Mouse (Mus musculus) liver, embryonic 14.5 days (tissue): ENCODE data around the gene Anapc11. TPM values are rescaled to one million over a fixed set of nuclear protein-coding genes. Genes with fewer than 3 reads are reported as not detected.
A peak's percentile ranks its signal among the peaks of the same experiment; 100 is the strongest.

Experiments used
- ATAC-seq: fragments of 200-750 bp; cut with Nextera tagmentation; 2 replicates; pipeline ENCODE4 v1.8.0; 2017; ENCODE audit warnings: moderate number of reproducible peaks, mild to moderate bottlenecking, moderate library complexity; ENCODE audit not compliant: insufficient read depth
- DNase-seq, 3 experiments: peaks; one replicate each; pipeline ENCODE4 v3.0.0-alpha.2; 2012 to 2013; ENCODE audit warnings: low read depth in 3 of 3, low spot score in 3 of 3
- H3K27ac ChIP-seq: fragments of 300-500 bp; sonication (generic); 2 replicates; pipeline ENCODE4 v1.5.1; 2014; ENCODE audit warnings: moderate library complexity, mild to moderate bottlenecking, control low read depth, inconsistent platforms
- H3K27me3 ChIP-seq: fragments of 300-500 bp; sonication (generic); 2 replicates; pipeline ENCODE4 v1.6.1; 2014; ENCODE audit warnings: mild to moderate bottlenecking, low read length, moderate library complexity; ENCODE audit not compliant: control insufficient read depth, insufficient read depth
- H3K36me3 ChIP-seq: fragments of 300-500 bp; sonication (generic); replicated peaks from 2 replicates; pipeline ENCODE4 v1.6.1; 2014; ENCODE audit warnings: low read depth; ENCODE audit not compliant: control insufficient read depth, insufficient read depth
- H3K4me1 ChIP-seq, 2 experiments: fragments of 200-500 bp in 1 of 2; fragments of 300-500 bp in 1 of 2; sonication (generic) in 1 of 2; replicated peaks; 2 replicates each; pipeline ENCODE4 v1.6.1; 2012 to 2014; ENCODE audit warnings: antibody characterized with exemption in 1 of 2, inconsistent platforms in 1 of 2, low read length in 1 of 2; ENCODE audit not compliant: control insufficient read depth in 2 of 2, insufficient read depth in 2 of 2
- H3K4me2 ChIP-seq: fragments of 300-500 bp; sonication (generic); 2 replicates; pipeline ENCODE4 v1.6.1; 2014; ENCODE audit warnings: low read depth, mild to moderate bottlenecking, control low read depth, moderate library complexity
- H3K4me3 ChIP-seq, 2 experiments: fragments of 200-500 bp in 1 of 2; fragments of 300-500 bp in 1 of 2; sonication (generic) in 1 of 2; 2 replicates each; pipeline ENCODE4 v1.5.1; 2012 to 2014; ENCODE audit warnings: low read depth in 2 of 2, low read length in 2 of 2, mild to moderate bottlenecking in 2 of 2, control low read depth in 1 of 2, inconsistent platforms in 1 of 2, moderate library complexity in 1 of 2; ENCODE audit not compliant: insufficient read depth in 1 of 2
- H3K9ac ChIP-seq: fragments of 300-500 bp; sonication (generic); replicated peaks from 2 replicates; pipeline ENCODE4 v1.6.1; 2014; ENCODE audit warnings: mild to moderate bottlenecking, control low read depth, moderate library complexity
- H3K9me3 ChIP-seq: fragments of 300-500 bp; sonication (generic); 2 replicates; pipeline ENCODE4 v1.6.1; 2016; ENCODE audit warnings: low read length, mixed read lengths; ENCODE audit not compliant: control insufficient read depth
- CTCF ChIP-seq: IDR thresholded peaks from 2 replicates; pipeline ENCODE4 v1.5.1; 2016; ENCODE audit warnings: antibody characterized with exemption, low read depth, control low read depth
- EP300 ChIP-seq: IDR thresholded peaks from 2 replicates; pipeline ENCODE4 v1.6.1; 2016; ENCODE audit warnings: antibody characterized with exemption, low read depth
- WGBS: fragments of 180-500 bp; shearing (Covaris S2); extraction: QIAGEN DNeasy Blood & Tissue Kit; methylation state at CpG from one replicate; pipeline ENCODE4 v1.1.7; 2014; ENCODE audit not compliant: insufficient replicate concordance; 5-methylcytosine and 5-hydroxymethylcytosine counted together
- microRNA-seq: library from miRNA; unstranded; fragments of <30 nt; microRNA quantifications from one replicate; pipeline ENCODE4, GENCODE M21; 2016
- polyA plus RNA-seq, 2 experiments: library from polyadenylated mRNA; depleted of rRNA in 1 of 2; stranded (reverse) in 1 of 2; unstranded in 1 of 2; fragments of >200 nt; fragmentation: Nextera tagmentation in 1 of 2; extraction: Ambion mirVana in 1 of 2; gene quantifications; 2 replicates each; pipeline versions ENCODE4 v1.2.1 to v1.2.3; 2012 to 2014

Gene Anapc11
- polyA plus RNA-seq, 2 experiments = 60.4 to 93.5 TPM

DNA sequence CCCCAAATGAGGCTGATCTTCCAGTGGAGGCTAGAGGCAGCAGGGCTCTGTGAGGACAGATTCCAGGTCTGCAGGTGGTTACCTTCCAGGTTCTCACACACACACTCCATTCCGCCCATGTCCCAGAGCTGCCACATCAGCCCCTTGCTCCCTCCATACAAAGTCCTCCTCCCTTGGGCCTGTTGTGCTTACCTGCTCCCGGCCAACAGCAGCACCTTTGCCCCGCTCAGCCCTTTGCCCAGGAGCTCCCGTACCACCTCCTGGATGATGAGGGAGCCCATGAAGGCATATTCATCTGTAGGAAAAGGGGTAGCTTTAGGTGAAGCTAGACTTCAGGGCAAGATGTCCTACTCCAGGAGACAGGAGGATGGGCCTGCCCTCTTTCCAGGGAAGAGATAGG is 59.1 kb downstream of the Anapc11 start:
- Histone ChIP-seq H3K36me3 (no peaks in the 10 kb centered on the region), H3K9ac (no peak overlapping the region), H3K9me3 (no peaks in the 10 kb centered on the region), H3K27ac (no peak overlapping the region), H3K4me1 (no peaks in the 10 kb centered on the region), H3K27me3 (peaks cover 52% of the 10 kb centered on the region), H3K4me2 (no peak overlapping the region), H3K4me3 (no peak overlapping the region)
- DNase-seq (no peak), ATAC-seq (no peak)
- TF ChIP-seq EP300 (no peak), CTCF (no peak)
- WGBS = 69% methylated on average over 4 of the region's 4 CpGs

Small RNA genes lying within 50 kb of the gene (microRNA-seq; reads per million reads assigned to microRNA genes)
- 7.6 reads per million, percentile 15 among the genes with 10 or more reads in this experiment for gene Mir6936

Other genes with a start within 250 kb of the Anapc11 start
Only the 30 nearest of the 35 such genes appear.
- gene Nploc4, start 160.7 kb upstream of the Anapc11 start, polyA plus RNA-seq (2012; rRNA removed) = 17.9 and 21.1 TPM in 2 replicates
- 21.2 and 22.2 TPM in 2 replicates for gene Nploc4, start 160.7 kb upstream of the Anapc11 start, polyA plus RNA-seq (2014; fragmentation: Nextera tagmentation; extraction: Ambion mirVana)
- gene Tspan10, start 155.8 kb upstream of the Anapc11 start, polyA plus RNA-seq (2012; rRNA removed) = not detected in 2 replicates
- gene Tspan10, start 155.8 kb upstream of the Anapc11 start, polyA plus RNA-seq (2014; fragmentation: Nextera tagmentation; extraction: Ambion mirVana) = not detected in 2 replicates
- gene Pde6g, start 144.9 kb upstream of the Anapc11 start, polyA plus RNA-seq (2012; rRNA removed) = 0.19 and 0.25 TPM in 2 replicates
- gene Pde6g, start 144.9 kb upstream of the Anapc11 start, polyA plus RNA-seq (2014; fragmentation: Nextera tagmentation; extraction: Ambion mirVana) = 0.15 and 0.23 TPM in 2 replicates
- 5.3 and 5.8 TPM in 2 replicates for gene Oxld1, start 140.4 kb upstream of the Anapc11 start, polyA plus RNA-seq (2012; rRNA removed)
- 8.0 and 8.4 TPM in 2 replicates for gene Oxld1, start 140.4 kb upstream of the Anapc11 start, polyA plus RNA-seq (2014; fragmentation: Nextera tagmentation; extraction: Ambion mirVana)
- 13.7 and 15.9 TPM in 2 replicates for gene Ccdc137, start 140.3 kb upstream of the Anapc11 start, polyA plus RNA-seq (2012; rRNA removed)
- gene Ccdc137, start 140.3 kb upstream of the Anapc11 start, polyA plus RNA-seq (2014; fragmentation: Nextera tagmentation; extraction: Ambion mirVana) = 11.0 and 11.1 TPM in 2 replicates
- gene Arl16, start 130.8 kb upstream of the Anapc11 start, polyA plus RNA-seq (2012; rRNA removed) = 9.9 and 11.2 TPM in 2 replicates
- gene Arl16, start 130.8 kb upstream of the Anapc11 start, polyA plus RNA-seq (2014; fragmentation: Nextera tagmentation; extraction: Ambion mirVana) = 11.3 and 13.0 TPM in 2 replicates
- 64.2 and 78.4 TPM in 2 replicates for gene Mrpl12, start 113.8 kb upstream of the Anapc11 start, polyA plus RNA-seq (2012; rRNA removed)
- 127 and 130 TPM in 2 replicates for gene Mrpl12, start 113.8 kb upstream of the Anapc11 start, polyA plus RNA-seq (2014; fragmentation: Nextera tagmentation; extraction: Ambion mirVana)
- 31.5 and 37.4 TPM in 2 replicates for gene Slc25a10, start 106.6 kb upstream of the Anapc11 start, polyA plus RNA-seq (2012; rRNA removed)
- gene Slc25a10, start 106.6 kb upstream of the Anapc11 start, polyA plus RNA-seq (2014; fragmentation: Nextera tagmentation; extraction: Ambion mirVana) = 35.1 and 38.2 TPM in 2 replicates
- 19.8 and 22.8 TPM in 2 replicates for gene Gcgr, start 67.7 kb upstream of the Anapc11 start, polyA plus RNA-seq (2012; rRNA removed)
- 11.6 and 13.4 TPM in 2 replicates for gene Gcgr, start 67.7 kb upstream of the Anapc11 start, polyA plus RNA-seq (2014; fragmentation: Nextera tagmentation; extraction: Ambion mirVana)
- 30.0 and 36.2 TPM in 2 replicates for gene Mcrip1, start 48.7 kb upstream of the Anapc11 start, polyA plus RNA-seq (2012; rRNA removed)
- 41.3 and 43.6 TPM in 2 replicates for gene Mcrip1, start 48.7 kb upstream of the Anapc11 start, polyA plus RNA-seq (2014; fragmentation: Nextera tagmentation; extraction: Ambion mirVana)
- gene Ppp1r27, start 47.3 kb upstream of the Anapc11 start, polyA plus RNA-seq (2012; rRNA removed) = not detected in 2 replicates
- not detected in 2 replicates for gene Ppp1r27, start 47.3 kb upstream of the Anapc11 start, polyA plus RNA-seq (2014; fragmentation: Nextera tagmentation; extraction: Ambion mirVana)
- gene P4hb, start 25.2 kb upstream of the Anapc11 start, polyA plus RNA-seq (2012; rRNA removed) = 144 and 214 TPM in 2 replicates
- gene P4hb, start 25.2 kb upstream of the Anapc11 start, polyA plus RNA-seq (2014; fragmentation: Nextera tagmentation; extraction: Ambion mirVana) = 497 and 525 TPM in 2 replicates
- gene Arhgdia, start 16.8 kb upstream of the Anapc11 start, polyA plus RNA-seq (2012; rRNA removed) = 172 and 176 TPM in 2 replicates
- 191 and 204 TPM in 2 replicates for gene Arhgdia, start 16.8 kb upstream of the Anapc11 start, polyA plus RNA-seq (2014; fragmentation: Nextera tagmentation; extraction: Ambion mirVana)
- gene Alyref, start 56 bp upstream of the Anapc11 start, polyA plus RNA-seq (2012; rRNA removed) = 46.3 and 110 TPM in 2 replicates
- 347 and 349 TPM in 2 replicates for gene Alyref, start 56 bp upstream of the Anapc11 start, polyA plus RNA-seq (2014; fragmentation: Nextera tagmentation; extraction: Ambion mirVana)
- gene Npb, start 10.1 kb downstream of the Anapc11 start, polyA plus RNA-seq (2012; rRNA removed) = 5.5 and 12.3 TPM in 2 replicates
- gene Npb, start 10.1 kb downstream of the Anapc11 start, polyA plus RNA-seq (2014; fragmentation: Nextera tagmentation; extraction: Ambion mirVana) = 11.9 and 14.2 TPM in 2 replicates
- 127 and 135 TPM in 2 replicates for gene Pcyt2, start 19.5 kb downstream of the Anapc11 start, polyA plus RNA-seq (2012; rRNA removed)
- 86.2 and 99.6 TPM in 2 replicates for gene Pcyt2, start 19.5 kb downstream of the Anapc11 start, polyA plus RNA-seq (2014; fragmentation: Nextera tagmentation; extraction: Ambion mirVana)
- 27.6 and 30.8 TPM in 2 replicates for gene Sirt7, start 26.8 kb downstream of the Anapc11 start, polyA plus RNA-seq (2012; rRNA removed)
- 22.0 and 26.3 TPM in 2 replicates for gene Sirt7, start 26.8 kb downstream of the Anapc11 start, polyA plus RNA-seq (2014; fragmentation: Nextera tagmentation; extraction: Ambion mirVana)
- gene Mafg, start 35.2 kb downstream of the Anapc11 start, polyA plus RNA-seq (2012; rRNA removed) = 29.5 and 30.9 TPM in 2 replicates
- 20.9 and 25.9 TPM in 2 replicates for gene Mafg, start 35.2 kb downstream of the Anapc11 start, polyA plus RNA-seq (2014; fragmentation: Nextera tagmentation; extraction: Ambion mirVana)
- gene Pycr1, start 45.3 kb downstream of the Anapc11 start, polyA plus RNA-seq (2012; rRNA removed) = 4.0 and 4.3 TPM in 2 replicates
- 4.8 and 5.1 TPM in 2 replicates for gene Pycr1, start 45.3 kb downstream of the Anapc11 start, polyA plus RNA-seq (2014; fragmentation: Nextera tagmentation; extraction: Ambion mirVana)
- gene Myadml2, start 49.7 kb downstream of the Anapc11 start, polyA plus RNA-seq (2012; rRNA removed) = 0.07 and 0.13 TPM in 2 replicates
- gene Myadml2, start 49.7 kb downstream of the Anapc11 start, polyA plus RNA-seq (2014; fragmentation: Nextera tagmentation; extraction: Ambion mirVana) = 0.67 and 1.0 TPM in 2 replicates
- 0.18 and 0.30 TPM in 2 replicates for gene Notum, start 62.8 kb downstream of the Anapc11 start, polyA plus RNA-seq (2012; rRNA removed)
- gene Notum, start 62.8 kb downstream of the Anapc11 start, polyA plus RNA-seq (2014; fragmentation: Nextera tagmentation; extraction: Ambion mirVana) = 0.18 TPM in 1 of 2 replicates, not detected in the other
- gene Aspscr1, start 74.6 kb downstream of the Anapc11 start, polyA plus RNA-seq (2012; rRNA removed) = 16.9 and 20.4 TPM in 2 replicates
- 34.6 and 37.5 TPM in 2 replicates for gene Aspscr1, start 74.6 kb downstream of the Anapc11 start, polyA plus RNA-seq (2014; fragmentation: Nextera tagmentation; extraction: Ambion mirVana)
- gene Cenpx, start 115.3 kb downstream of the Anapc11 start, polyA plus RNA-seq (2012; rRNA removed) = 64.2 and 78.3 TPM in 2 replicates
- 119 and 128 TPM in 2 replicates for gene Cenpx, start 115.3 kb downstream of the Anapc11 start, polyA plus RNA-seq (2014; fragmentation: Nextera tagmentation; extraction: Ambion mirVana)
- gene Lrrc45, start 115.5 kb downstream of the Anapc11 start, polyA plus RNA-seq (2012; rRNA removed) = 6.6 and 9.3 TPM in 2 replicates
- gene Lrrc45, start 115.5 kb downstream of the Anapc11 start, polyA plus RNA-seq (2014; fragmentation: Nextera tagmentation; extraction: Ambion mirVana) = 6.2 and 8.3 TPM in 2 replicates
- 1.3 and 1.7 TPM in 2 replicates for gene Rac3, start 123.0 kb downstream of the Anapc11 start, polyA plus RNA-seq (2012; rRNA removed)
- 0.13 TPM in 1 of 2 replicates, not detected in the other for gene Rac3, start 123.0 kb downstream of the Anapc11 start, polyA plus RNA-seq (2014; fragmentation: Nextera tagmentation; extraction: Ambion mirVana)
- 10.4 and 11.3 TPM in 2 replicates for gene Dcxr, start 128.9 kb downstream of the Anapc11 start, polyA plus RNA-seq (2012; rRNA removed)
- 15.1 and 17.0 TPM in 2 replicates for gene Dcxr, start 128.9 kb downstream of the Anapc11 start, polyA plus RNA-seq (2014; fragmentation: Nextera tagmentation; extraction: Ambion mirVana)
- 0.20 TPM in 1 of 2 replicates, not detected in the other for gene Cbr2, start 133.7 kb downstream of the Anapc11 start, polyA plus RNA-seq (2012; rRNA removed)
- not detected in 2 replicates for gene Cbr2, start 133.7 kb downstream of the Anapc11 start, polyA plus RNA-seq (2014; fragmentation: Nextera tagmentation; extraction: Ambion mirVana)
- 1.3 and 2.0 TPM in 2 replicates for gene Hmga1b, start 164.4 kb downstream of the Anapc11 start, polyA plus RNA-seq (2012; rRNA removed)
- gene Hmga1b, start 164.4 kb downstream of the Anapc11 start, polyA plus RNA-seq (2014; fragmentation: Nextera tagmentation; extraction: Ambion mirVana) = 3.8 and 4.3 TPM in 2 replicates
- gene Rfng, start 185.8 kb downstream of the Anapc11 start, polyA plus RNA-seq (2012; rRNA removed) = 8.6 and 10.2 TPM in 2 replicates
- 5.5 and 9.6 TPM in 2 replicates for gene Rfng, start 185.8 kb downstream of the Anapc11 start, polyA plus RNA-seq (2014; fragmentation: Nextera tagmentation; extraction: Ambion mirVana)
- gene Gps1, start 185.9 kb downstream of the Anapc11 start, polyA plus RNA-seq (2012; rRNA removed) = 65.2 and 66.6 TPM in 2 replicates
- gene Gps1, start 185.9 kb downstream of the Anapc11 start, polyA plus RNA-seq (2014; fragmentation: Nextera tagmentation; extraction: Ambion mirVana) = 76.5 and 78.6 TPM in 2 replicates